Mouse (Mus musculus) Patski (cell line): ENCODE results near the gene Mc1r. TPM values are rescaled to one million over a fixed set of nuclear protein-coding genes. Genes with fewer than 3 reads are reported as not detected.
"Not testable (repeated sequence)": the region's sequence is repeated elsewhere in the genome, so short reads cannot be mapped to it uniquely, and the experiment has no call there.

ENCODE experiments used
- ATAC-seq: fragments of 100-300 bp; one replicate; pipeline ENCODE4 v1.8.0; 2021
- CTCF ChIA-PET: fragments of 350-600 bp; sonication (Branson Sonifier 250); formaldehyde crosslinking; loops from one replicate; lab custom pipeline; 2022; ENCODE audit warnings: inconsistent platforms; lab: Charles Lee
- POLR2A ChIA-PET: fragments of 350-600 bp; sonication (Branson Sonifier 250); formaldehyde crosslinking; loops from one replicate; lab custom pipeline; 2022; ENCODE audit warnings: antibody characterized with exemption, inconsistent platforms; lab: Charles Lee
- DNase-seq: peaks from one replicate; pipeline ENCODE4 v3.0.0-alpha.2; 2011; ENCODE audit warnings: low read depth, low spot score
- H3K27me3 ChIP-seq: fragments of 371-371 bp; one replicate; pipeline ENCODE4 v1.5.1; 2021
- CTCF ChIP-seq: fragments of 100-300 bp; IDR thresholded peaks from one replicate; pipeline ENCODE4 v1.5.1; 2021
- in situ Hi-C: fragments of 300-500 bp; cut with MboI; formaldehyde crosslinking; loops from 3 replicates; pipeline ENCODE4 v1.11.1; 2018; ENCODE audit warnings: low pct_unique_long_range_greater_than_20kb, mixed read lengths
- polyA plus RNA-seq: library from polyadenylated mRNA; unstranded; gene quantifications from one replicate; pipeline ENCODE4 v1.2.3, GENCODE M21; 2021

Mc1r gene
- polyA plus RNA-seq, 1 experiment from 2014 or later, result 0.05 TPM

- no peak for TF ChIP-seq CTCF
- DNase-seq, result no peak
- no peak for ATAC-seq
- ChIA-PET POLR2A (interaction anchor here (1.2 kb wide), 1 partner anchor 14 kb away, joined by 6 read pairs; no protein-coding TSS in a partner anchor), CTCF (no interaction called here)
- peaks cover 2% of the 10 kb centered on the region for H3K27me3 ChIP-seq
- in situ Hi-C loops, result no loop called here
These were observed 14.4 kb downstream of the Mc1r start for GRCm38 (mm10) chr8:123421325-123421724.

GRCm38 (mm10) chr8:123422056-123422780, 15.3 kb downstream of the Mc1r start:
- ATAC-seq, result peak; percentile 76
- peaks cover 2% of the 10 kb centered on the region for H3K27me3 ChIP-seq
- CTCF ChIA-PET, result interaction anchor here (0.7 to 1.4 kb wide), 6 partner anchors 12 to 35 kb away, joined by 3 to 7 read pairs (median 3); no protein-coding TSS in a partner anchor
- in situ Hi-C loops, result no loop called here
- no peak for DNase-seq
- peak; percentile 84 for TF ChIP-seq CTCF
- POLR2A ChIA-PET, result interaction anchor here (1.1 to 1.2 kb wide), 2 partner anchors 13 kb away, joined by 3 to 6 read pairs; no protein-coding TSS in a partner anchor

GRCm38 (mm10) chr8:123422781-123423159, 15.9 kb downstream of the Mc1r start:
- CTCF ChIA-PET, result interaction anchor here (0.7 to 1.4 kb wide), 5 partner anchors 12 to 32 kb away, joined by 3 to 7 read pairs (median 3); no protein-coding TSS in a partner anchor
- POLR2A ChIA-PET, result interaction anchor here (1.1 kb wide), 1 partner anchor 12 kb away, joined by 3 read pairs; no protein-coding TSS in a partner anchor
- no peak for TF ChIP-seq CTCF
- in situ Hi-C loops, result no loop called here
- no peak for ATAC-seq
- DNase-seq, result no peak
- H3K27me3 ChIP-seq, result peaks cover 2% of the 10 kb centered on the region

- DNase-seq, result no peak
- ChIA-PET CTCF (interaction anchor here (1.4 kb wide), 1 partner anchor 15 kb away, joined by 5 read pairs; no protein-coding TSS in a partner anchor), POLR2A (no interaction called here)
- no peak for ATAC-seq
- no peak for TF ChIP-seq CTCF
- in situ Hi-C loops, result no loop called here
- H3K27me3 ChIP-seq, result peaks cover 2% of the 10 kb centered on the region
These were observed 16.5 kb downstream of the Mc1r start, which contains the start of gene Def8 for GRCm38 (mm10) chr8:123423441-123423840. Gene Def8 (plus strand): TSS chr8:123423527.

GRCm38 (mm10) chr8:123426511-123427509, 19.9 kb downstream of the Mc1r start:
- POLR2A ChIA-PET, result no interaction called here

GRCm38 (mm10) chr8:123427639-123428275, 20.9 kb downstream of the Mc1r start:
- CTCF ChIA-PET, result no interaction called here
- in situ Hi-C loops, result no loop called here
- no peak for DNase-seq
- TF ChIP-seq CTCF, result no peak
- ATAC-seq, result no peak
- POLR2A ChIA-PET, result no interaction called here
- H3K27me3 ChIP-seq, result peaks cover 2% of the 10 kb centered on the region

More at GRCm38 (mm10) chr8:123426511-123427509, 19.9 kb downstream of the Mc1r start:
- in situ Hi-C loops, result no loop called here
- DNase-seq (no peak), ATAC-seq (no peak)
- peaks cover 2% of the 10 kb centered on the region for H3K27me3 ChIP-seq
- CTCF ChIA-PET, result no interaction called here
- no peak for TF ChIP-seq CTCF

GRCm38 (mm10) chr8:123428343-123428893, 21.5 kb downstream of the Mc1r start:
- peaks cover 2% of the 10 kb centered on the region for H3K27me3 ChIP-seq
- ATAC-seq, result no peak
- TF ChIP-seq CTCF, result no peak
- CTCF ChIA-PET, result no interaction called here
- in situ Hi-C loops, result no loop called here
- no peak for DNase-seq
- POLR2A ChIA-PET, result no interaction called here

- POLR2A ChIA-PET, result no interaction called here
- no peak for DNase-seq
- no peak for ATAC-seq
- peaks cover 2% of the 10 kb centered on the region for H3K27me3 ChIP-seq
- CTCF ChIA-PET, result no interaction called here
- in situ Hi-C loops, result no loop called here
- no peak for TF ChIP-seq CTCF
These were observed 22.2 kb downstream of the Mc1r start for GRCm38 (mm10) chr8:123428939-123429721.

GRCm38 (mm10) chr8:123429722-123430013, 22.8 kb downstream of the Mc1r start:
- ATAC-seq, H3K27me3 ChIP-seq, DNase-seq, POLR2A ChIA-PET, in situ Hi-C loops, CTCF ChIA-PET: not testable (repeated sequence)

GRCm38 (mm10) chr8:123430936-123431335, 24.0 kb downstream of the Mc1r start:
- H3K27me3 ChIP-seq, in situ Hi-C loops, POLR2A ChIA-PET, DNase-seq, CTCF ChIA-PET, ATAC-seq: not testable (repeated sequence)
